Mouse (Mus musculus): Measurements from ENCODE around the gene Phf14. TPM values are rescaled to one million over a fixed set of nuclear protein-coding genes. Genes with fewer than 3 reads are reported as not detected.
"Not testable (repeated sequence)": the region's sequence is repeated elsewhere in the genome, so short reads cannot be mapped to it uniquely, and the experiment has no call there.

The Phf14 gene
- total RNA-seq (2021), result 10 to 100 TPM; 24.2 to 28.5 TPM
- long read RNA-seq, experiment 1, partial matches to known transcripts, result 6 of 19 reads
- long read RNA-seq, experiment 1, other reads (novel, unspliced or antisense), result 11 of 19 reads
- long read RNA-seq, experiment 2, full-length matches to known transcripts, result 2 of 15 reads
- long read RNA-seq, experiment 2, partial matches to known transcripts, result 3 of 15 reads
- long read RNA-seq, experiment 2, other reads (novel, unspliced or antisense), result 10 of 15 reads

DNA sequence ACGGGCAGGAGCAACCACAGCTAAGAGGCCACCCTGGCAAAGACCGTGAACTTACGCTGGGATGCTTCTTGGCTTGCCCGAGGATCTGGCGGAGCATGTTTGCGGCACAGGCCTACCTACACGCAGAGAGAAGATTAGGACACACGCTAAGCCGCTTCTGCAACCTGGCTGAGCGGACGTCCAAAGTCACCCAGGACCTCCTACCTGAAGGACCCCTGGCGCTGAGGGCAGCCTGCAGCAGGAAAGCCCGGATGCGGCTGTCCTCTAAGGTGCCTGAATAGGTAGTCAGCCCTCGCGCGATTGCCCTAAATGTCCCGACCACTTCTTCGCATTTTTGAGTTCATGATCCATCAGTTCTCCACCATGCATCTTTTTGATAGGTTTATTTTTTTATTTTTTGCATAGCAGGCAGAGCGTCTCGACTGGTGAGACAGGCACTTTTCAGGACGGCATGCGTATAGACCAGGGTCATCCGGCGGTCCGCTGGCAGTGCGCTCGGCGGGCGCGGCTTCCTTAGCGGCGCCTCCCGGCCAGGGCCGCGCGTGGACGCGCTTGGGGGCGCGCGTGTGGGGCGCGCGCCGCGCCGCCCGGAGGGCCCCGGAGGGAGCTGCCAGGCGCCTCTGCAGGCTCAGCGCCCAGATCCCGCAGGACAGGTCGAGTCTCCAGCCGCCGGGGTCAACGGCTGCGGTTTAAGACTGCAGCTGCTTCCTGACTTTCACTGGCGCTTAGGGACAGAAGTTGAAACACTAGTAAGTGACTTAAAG is at the start of gene Phf14, which contains the start of gene Ndufa4:
Gene Phf14 (plus strand): TSS at position 541 of the 764 bp plus-strand sequence.
Gene Ndufa4 (minus strand): TSS at position 229 of the 764 bp plus-strand sequence.
- DNase-seq (ENCODE audit: low spot score), result peak; percentile 95

GRCm38 (mm10) chr6:11875364-11875763 is 32.2 kb upstream of the Phf14 start:
- not testable (repeated sequence) for DNase-seq (ENCODE audit: low spot score)

GRCm38 (mm10) chr6:11900809-11901310 is 6.7 kb upstream of the Phf14 start:
- no peak for DNase-seq (ENCODE audit: low spot score)

DNA sequence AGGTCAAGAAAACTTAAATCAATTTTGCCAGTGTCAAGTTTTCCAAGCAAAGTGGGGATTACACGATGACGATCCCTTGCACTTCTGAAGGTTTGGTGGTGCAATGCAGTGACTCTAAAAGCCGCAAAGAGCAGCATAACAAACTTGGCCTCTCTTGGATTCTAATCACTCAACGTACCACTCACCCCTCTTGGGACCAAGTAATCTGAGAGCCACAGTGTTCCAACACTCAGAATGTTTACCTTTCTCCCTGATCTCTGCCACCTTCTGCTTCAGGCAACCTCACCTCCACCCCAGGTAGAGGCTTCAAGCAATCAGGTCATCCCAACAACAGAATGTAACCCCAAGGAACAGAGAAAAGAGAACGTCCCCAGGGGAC is 730 bp upstream of the Phf14 start:
- no peak for DNase-seq (ENCODE audit: low spot score)

GRCm38 (mm10) chr6:11908170-11908569 is 561 bp downstream of the Phf14 start:
- no peak for DNase-seq (ENCODE audit: low spot score)

DNA sequence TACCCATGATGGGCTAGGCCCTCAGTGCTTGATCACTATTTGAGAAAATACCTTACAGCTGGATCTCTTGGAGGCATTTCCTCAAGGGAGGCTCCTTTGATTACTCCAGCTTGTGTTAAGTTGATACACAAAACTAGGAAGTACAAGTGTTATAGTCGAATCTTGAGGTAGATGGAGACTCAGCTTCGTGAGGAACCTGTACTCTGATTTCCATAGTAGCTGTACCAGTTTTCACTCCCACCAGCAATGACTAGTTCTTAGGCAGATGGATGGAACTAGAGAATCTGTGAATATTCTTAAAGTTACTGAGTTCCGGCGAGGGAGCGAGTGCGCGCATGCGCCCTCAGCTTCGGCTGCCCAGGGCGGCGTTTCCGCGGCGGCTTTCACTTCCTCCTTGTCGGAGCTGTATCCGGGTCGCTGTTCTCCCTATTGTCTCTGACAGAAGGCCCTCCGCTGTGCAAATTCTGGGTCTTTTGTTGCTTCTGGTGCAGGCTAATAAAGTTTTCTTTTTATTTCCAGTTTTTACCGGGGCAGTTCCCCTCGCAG is 18.0 kb downstream of the Phf14 start:
- peak; percentile 80 for DNase-seq (ENCODE audit: low spot score)

GRCm38 (mm10) chr6:11926082-11926595 is 18.5 kb downstream of the Phf14 start:
- peak; percentile 13 for DNase-seq (ENCODE audit: low spot score)

GRCm38 (mm10) chr6:11927485-11927884 is 19.9 kb downstream of the Phf14 start:
- no peak for DNase-seq (ENCODE audit: low spot score)

DNA sequence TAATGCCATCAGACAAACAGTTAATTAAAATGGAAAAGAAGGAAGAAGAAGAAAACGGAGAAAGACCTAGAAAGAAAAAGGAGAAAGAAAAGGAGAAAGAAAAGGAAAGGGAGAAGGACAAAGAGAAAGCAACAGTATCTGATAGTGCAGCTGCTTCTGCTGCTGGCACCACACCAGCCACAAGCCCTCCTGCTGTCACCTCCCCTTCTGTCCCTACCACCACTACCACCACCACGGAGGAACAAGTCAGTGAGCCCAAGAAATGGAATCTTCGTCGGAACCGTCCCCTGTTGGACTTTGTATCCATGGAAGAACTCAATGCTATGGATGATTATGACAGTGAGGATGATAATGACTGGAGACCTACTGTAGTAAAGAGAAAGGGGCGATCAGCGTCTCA is 25.8 kb downstream of the Phf14 start:
- DNase-seq (ENCODE audit: low spot score), result no peak

- no peak for DNase-seq (ENCODE audit: low spot score)
These were observed 33.3 kb downstream of the Phf14 start for GRCm38 (mm10) chr6:11940895-11941294.

DNA sequence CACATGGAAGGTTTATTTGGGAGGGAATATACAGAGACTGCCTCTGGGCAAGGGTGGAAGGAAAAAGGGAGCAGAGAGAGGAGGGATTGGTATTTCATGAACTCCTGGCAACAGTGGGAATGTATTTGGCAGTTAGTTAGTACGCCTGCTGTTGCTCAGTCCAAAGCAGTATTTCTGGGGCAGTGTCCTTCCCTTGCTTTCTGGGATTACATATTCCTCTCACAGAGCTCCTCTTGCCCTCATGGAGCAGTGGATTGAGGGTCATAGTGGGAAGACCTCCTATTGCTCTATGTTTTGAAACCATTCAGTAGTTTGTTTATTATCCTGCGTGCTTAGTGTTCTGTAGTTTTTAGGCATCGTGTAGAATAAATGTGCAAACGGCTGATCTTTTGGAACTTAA is 34.5 kb downstream of the Phf14 start:
- no peak for DNase-seq (ENCODE audit: low spot score)

DNA sequence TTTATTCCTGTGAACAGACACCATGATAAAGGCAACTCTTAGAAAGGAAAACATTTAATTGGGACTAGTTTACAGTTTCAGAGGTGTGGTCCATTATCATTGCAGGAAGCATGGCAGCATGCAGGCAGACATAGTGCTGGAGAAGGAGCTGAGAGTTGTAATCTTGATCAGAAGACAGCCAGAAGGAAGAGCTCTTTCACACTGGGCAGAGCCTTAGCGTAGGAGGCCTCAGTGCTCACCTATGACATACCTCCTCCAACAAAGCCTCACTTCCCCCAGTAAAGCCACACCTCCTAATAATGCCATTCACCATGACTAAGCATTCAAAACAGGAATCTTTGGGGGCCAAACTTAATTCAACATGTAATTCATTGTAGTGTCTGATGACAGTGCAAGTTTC is 40.5 kb downstream of the Phf14 start:
- no peak for DNase-seq (ENCODE audit: low spot score)

- no peak for DNase-seq (ENCODE audit: low spot score)
These were observed 52.6 kb downstream of the Phf14 start for GRCm38 (mm10) chr6:11960172-11960571.

DNA sequence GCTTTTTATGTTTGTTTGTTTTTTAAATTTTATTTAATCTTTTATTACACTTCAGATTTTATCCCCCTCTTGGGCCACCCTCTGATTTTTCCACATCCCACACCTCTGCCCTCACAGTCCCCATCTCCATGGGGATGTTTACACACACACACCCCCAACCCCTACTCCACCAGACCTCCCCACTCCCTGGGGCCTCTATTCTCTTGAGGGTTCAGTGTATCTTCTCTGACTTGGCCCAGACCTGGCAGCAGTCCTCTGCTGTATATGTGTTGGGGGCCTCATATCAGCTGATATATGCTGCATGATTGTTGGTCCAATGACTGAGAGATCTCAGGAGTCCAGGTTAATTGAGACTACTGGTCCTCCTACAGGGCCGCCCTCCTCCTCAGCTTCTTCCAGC is 86.2 kb downstream of the Phf14 start:
- no peak for DNase-seq (ENCODE audit: low spot score)

GRCm38 (mm10) chr6:11998576-11998975 is 91.0 kb downstream of the Phf14 start:
- DNase-seq (ENCODE audit: low spot score), result no peak

GRCm38 (mm10) chr6:11999506-11999905 is 91.9 kb downstream of the Phf14 start:
- no peak for DNase-seq (ENCODE audit: low spot score)

DNA sequence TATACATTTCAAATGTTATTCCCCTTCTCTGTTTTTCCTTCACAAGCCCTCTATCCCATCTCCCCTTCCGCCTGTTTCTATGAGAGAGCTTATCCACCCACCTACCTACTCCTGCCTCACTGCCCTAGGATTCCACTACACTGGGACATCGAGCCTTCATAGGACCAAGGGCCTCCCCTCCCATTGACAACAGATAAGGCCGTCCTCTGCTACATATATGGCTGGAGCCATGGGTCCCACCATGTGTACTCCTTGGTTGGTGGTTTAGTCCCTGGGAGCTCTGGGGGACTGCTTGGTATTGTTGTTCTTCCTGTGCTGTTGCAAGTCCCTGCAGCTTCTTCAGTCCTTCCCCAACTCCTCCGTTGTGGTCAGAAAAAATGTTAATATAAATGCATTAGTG is 97.8 kb downstream of the Phf14 start:
- DNase-seq (ENCODE audit: low spot score), result no peak

DNA sequence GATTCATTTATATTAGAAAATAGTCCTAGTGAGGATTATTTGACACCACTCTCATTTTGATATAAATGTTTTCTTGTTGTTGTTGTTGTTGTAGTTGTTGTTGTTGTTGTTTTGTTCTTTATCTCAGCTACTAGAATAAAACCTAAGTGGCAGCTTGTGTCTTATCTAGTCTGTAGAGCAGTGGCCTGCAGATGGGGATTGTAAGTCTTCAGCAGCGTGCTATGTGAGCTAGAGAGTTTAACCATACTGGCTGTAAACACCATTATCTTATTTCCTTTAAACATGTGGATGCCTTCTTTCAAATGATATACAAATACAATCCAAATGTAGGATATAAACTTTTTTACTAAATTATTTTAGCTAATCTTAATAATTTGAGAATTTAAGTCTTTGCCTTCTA is 98.4 kb downstream of the Phf14 start:
- no peak for DNase-seq (ENCODE audit: low spot score)

DNA sequence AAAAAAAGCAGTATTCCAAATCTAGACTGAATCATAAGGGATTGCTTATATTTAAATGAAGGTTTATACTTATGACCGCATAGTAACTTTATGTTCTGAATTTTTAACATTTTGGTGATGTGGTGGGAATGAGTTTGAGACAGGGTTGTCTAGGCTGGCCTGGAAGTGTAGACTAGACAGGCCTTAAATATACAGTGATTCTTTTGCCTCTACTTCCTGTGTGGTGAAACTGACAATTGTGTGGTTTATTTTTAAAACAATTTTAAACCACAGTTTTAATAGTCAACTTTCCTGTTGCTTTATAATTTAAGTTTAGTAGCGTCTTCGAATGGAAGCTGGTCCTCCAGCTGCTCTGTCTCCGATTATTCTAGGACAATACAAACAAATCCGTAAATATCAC is 104.5 kb downstream of the Phf14 start:
- no peak for DNase-seq (ENCODE audit: low spot score)

DNA sequence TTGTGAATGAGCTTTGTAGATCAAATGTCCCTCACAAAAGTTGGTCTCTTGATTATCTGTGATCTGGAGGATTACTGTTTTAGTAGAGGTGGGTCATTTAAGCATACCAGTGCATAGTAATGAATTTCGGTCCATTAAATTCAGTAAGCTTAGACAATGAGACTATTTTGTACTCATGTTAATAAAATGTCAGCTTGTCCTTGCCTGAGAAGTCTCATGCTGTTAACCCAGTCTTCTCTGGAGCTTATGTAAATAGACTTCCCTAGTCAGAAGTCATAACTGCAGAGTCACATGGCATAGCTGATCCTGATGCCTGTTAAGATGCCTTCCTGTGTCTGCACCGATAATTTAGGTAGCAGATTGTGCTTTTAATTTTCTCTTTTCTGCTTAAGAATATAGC is 106.4 kb downstream of the Phf14 start:
- DNase-seq (ENCODE audit: low spot score), result no peak

- DNase-seq (ENCODE audit: low spot score), result no peak
These were observed 107.1 kb downstream of the Phf14 start for GRCm38 (mm10) chr6:12014733-12015132.

DNA sequence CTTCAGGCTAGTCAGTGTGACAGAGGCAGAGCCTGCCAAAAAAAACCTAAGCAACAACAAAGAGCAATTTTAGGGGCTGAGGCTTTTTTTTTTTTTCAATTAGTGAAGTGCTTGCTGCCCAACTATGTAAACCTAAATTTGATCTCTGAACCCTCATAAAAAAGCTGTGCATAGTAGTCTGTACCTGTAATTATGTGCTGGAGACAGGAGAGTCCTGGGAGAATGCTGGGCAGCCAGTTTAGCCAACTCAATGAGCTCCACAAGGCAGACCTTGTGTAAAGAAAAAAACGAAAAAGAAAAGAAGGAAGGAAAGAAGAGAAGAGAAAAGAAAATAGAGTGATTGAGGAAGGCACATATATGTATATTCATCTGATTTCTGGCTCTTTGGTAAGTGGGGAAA is 112.1 kb downstream of the Phf14 start:
- DNase-seq (ENCODE audit: low spot score), result no peak
